Mouse (Mus musculus) adrenal gland (tissue): Measurements from ENCODE around the gene Syn3.

Source experiments
- intact Hi-C: fragments of 180-260 bp; cut with DNase I; formaldehyde crosslinking; loops from one replicate; pipeline ENCODE4 v1.15.1; 2025

The Syn3 gene

DNA sequence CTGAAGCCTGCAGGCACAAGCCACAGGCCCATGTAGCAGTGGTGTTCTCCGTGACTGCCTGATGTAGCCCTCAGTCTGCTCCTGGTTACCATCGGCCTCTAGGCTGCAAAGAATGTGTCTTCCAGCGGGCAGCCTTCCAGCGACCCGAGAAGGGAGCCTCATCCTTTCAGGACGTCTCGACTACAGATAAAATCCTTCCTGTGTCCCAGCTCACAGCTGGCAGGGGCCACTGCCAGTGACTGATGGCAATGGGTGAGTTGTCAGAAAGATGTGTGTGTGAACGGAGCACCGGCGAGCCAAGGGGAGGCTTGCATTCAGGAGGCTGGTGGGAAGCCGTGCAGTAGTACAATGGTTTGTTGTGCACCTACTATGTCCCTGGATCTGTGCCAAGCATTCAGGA, 122.8 kb downstream of the Syn3 start:
- intact Hi-C loops = no loop called here

DNA sequence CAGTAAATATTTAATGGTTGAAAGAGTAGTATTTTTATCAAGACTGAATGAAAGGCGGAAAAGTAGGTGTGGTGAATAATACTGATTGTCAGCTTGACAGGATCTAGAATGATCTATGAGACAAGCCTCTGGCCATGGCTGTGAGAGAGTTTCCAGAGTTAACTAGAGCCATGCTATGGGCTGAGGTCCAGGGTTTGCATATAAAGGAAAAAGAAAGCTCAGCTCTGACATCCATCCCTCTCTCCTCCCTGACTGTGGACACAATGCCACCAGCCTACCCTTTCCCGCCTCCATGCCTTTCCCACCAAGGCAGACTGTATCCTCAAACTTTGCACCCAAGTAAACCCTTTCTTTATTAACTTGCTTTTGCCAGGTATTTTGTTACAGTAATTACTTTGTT, 124.6 kb downstream of the Syn3 start:
- intact Hi-C loops = no loop called here

DNA sequence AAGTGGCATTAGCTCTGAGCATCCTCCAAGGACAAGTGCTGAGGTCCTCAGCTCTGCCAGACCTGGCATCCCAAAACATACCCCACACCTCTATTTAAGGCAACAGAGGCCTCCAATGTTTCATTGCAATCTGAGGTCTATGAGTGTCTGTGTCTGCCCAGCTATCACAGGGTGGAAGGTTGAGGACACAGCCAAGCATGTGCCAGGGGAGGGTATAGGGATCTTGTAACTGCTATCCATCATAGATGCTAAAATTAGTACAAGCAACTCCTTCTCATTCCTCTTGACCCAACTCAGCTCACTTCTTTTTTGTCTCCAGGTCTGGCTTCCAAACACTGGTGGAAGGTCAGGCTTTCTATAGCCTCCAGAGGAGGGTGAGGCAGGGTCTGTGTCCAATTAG, 127.1 kb downstream of the Syn3 start:
- intact Hi-C loops = no loop called here

DNA sequence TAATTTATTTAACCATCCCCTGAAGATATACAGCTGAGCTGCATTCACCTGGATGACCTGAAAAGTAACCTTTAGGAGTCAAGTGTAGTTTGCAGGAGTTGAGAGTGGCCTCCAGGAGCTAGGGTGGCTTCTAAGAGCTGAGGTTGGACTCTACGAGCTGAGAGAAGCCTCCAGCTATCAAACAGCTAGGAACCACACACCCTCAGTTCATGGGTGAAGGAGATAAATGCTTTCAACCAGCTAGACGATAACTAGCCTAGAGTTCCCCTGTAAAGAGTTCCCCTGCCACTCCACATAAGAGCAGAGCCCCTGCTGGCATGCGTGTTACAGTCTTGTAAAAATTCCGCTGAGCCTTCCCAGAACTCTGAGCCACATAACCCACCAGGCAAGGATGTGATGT, 129.3 kb downstream of the Syn3 start:
- intact Hi-C loops = no loop called here

DNA sequence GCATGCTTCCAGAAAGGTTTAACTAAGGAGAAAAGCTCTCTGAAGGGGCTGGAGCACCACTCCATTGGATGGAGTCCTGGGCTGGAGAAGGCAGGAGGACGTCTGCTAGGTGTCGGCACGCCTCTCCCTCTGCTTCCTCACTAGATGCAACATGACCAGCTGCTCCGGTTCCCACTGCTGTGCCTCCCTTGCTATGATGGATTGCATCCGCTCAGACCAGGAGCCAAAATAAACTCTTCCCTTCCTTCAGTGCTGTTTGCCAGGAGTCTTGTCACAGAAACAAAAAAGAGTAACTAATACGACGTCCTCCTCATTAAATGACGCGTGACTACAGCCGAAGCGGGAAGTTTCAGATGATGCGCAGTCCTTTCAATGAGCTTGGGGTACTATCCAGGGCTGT, 129.9 kb downstream of the Syn3 start:
- intact Hi-C loops = no loop called here

DNA sequence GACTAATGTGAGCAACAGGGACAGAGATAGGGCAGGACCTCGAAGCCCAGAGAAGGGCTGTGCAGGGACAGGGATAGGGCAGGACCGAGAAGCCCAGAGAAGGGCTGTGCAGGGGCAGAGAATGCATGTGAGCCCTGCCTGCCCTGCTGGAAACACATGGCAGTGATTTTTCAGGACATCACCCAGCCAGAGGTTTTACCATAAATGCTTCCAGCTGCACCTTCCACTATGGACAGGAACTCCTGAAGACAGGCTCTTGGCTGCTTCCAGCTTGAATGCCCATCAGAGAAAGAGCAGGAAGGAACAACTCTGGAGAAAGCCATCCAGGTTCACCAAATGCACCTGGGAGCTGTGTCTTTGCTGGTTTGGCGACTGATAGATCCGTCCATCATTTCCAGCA, 131.3 kb downstream of the Syn3 start:
- intact Hi-C loops = no loop called here

DNA sequence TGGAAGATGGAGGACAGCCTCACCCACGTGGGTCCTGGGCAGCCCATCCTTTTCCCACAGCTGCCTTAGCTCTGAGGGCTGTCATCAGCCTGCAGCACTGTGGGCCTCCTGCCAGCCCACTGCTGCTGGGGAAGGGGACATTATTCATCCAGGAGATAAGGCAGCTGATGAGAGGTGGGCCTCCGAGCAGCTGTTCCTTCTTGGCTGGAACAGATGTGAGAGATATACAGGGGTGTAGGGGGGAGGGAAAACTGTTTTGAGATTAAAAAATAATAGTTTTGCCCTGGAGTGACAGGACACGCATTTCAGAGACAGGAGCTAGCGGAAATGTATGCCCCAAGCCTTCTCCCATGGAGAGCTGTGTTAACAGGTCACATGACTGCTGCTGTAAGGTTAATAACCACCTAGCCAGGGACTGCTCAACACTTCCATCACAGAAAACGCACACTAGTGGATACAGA, 133.0 kb downstream of the Syn3 start:
- intact Hi-C loops = no loop called here

DNA sequence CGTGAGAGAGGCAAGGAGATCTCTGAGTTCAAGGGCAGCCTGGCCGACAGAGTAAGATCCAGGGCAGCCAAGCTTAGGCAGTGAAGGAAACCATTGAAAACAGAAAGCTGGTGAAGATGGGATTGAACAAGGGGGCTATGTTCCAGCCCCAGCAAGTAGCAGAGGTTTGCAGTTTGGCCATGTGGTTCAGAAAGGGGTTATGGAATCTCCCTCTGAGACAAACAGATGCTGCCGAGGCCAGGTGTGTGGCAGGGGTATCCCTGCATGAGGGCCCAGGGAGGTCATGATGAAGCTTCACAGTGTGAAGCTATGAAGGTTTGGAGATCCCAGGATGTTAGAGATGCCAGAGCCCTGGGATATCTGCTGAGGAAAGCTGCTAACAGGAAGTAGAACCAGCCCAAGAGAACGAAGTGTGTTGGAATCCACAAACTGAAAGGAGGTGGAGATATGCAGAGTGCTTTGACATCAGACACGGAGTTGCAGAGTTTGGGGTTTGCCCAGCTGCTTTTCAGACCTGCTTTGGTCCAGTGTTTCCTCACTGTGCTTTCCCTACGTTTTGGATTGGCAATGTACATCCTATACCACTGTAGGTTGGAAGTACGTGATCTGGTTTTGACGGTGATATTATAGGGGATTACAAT, 134.9 kb downstream of the Syn3 start:
- intact Hi-C loops = no loop called here

DNA sequence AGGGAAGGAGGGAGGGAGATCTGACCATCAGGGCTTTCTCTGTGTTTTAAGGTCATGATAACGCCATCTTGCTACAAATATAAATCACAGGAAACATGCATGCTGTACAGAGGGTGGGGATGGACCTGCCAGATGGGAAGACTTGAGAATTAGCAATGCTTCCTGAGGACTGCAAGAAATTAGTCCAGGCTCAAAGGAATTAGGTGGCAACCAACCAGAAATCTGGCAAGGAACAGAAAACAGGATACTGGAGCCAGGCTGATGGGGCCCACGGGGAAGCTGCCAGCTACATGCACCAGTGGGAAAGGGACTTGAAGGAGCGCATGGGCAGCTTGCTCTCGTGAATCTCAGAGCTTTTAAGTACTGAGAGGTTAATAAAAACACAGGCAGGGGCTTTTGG, 139.0 kb downstream of the Syn3 start:
- intact Hi-C loops = loop anchor here (5.0 kb wide), 1 partner anchor 93 kb away; no protein-coding TSS in a partner anchor

DNA sequence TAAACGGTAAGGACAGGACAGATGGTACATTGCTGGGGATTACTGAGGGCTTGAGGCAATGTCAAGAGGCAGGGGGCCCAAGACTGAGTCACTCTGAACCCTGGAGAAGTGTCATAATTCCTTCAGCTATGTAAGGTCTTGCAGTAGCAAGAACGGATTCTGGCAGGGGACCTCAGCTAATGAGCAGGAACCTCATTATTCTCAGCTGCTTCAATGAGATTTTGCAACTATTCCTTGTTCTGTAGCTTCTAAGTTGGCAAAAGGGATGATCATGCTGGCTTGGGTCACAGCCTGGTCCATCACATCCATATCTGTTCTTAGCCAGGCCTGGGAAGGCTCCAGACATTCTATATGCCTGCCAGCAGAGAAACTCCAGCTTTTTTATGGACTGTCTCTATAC, 139.5 kb downstream of the Syn3 start:
- intact Hi-C loops = loop anchor here (5.0 kb wide), 1 partner anchor 93 kb away; no protein-coding TSS in a partner anchor

DNA sequence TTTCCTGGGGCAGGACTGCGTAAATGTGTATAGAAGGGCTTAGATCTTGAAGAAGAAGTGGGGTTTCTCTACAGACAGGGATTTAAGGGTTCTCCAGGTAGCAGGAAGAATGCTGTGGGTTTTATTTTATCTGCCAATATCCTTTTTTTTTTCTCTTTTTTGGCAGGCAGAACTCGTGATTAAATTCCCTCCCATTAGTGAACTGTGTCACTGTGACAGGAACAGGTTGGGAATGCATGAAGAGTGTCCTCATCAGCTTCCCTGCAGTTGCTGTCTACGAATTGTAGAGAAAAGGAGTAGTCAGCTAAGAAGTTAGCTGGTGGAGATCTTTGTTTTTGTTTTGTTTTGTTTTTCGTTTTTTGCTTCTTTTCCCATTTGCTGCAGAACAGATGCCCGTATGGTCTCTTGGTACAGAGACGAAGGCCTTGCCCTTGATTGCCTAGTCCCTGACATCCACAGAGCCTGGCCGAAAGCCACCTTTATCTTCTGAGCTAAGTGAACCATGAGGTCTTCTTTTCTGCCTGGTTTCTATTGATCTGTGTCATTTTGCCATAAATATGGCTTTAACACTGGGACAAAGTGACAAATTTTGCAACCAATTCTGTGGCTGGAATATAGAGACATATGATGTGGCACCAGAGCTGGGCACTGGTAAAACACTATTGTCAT, 140.3 kb downstream of the Syn3 start:
- intact Hi-C loops = loop anchor here (5.0 kb wide), 1 partner anchor 94 kb away; no protein-coding TSS in a partner anchor

DNA sequence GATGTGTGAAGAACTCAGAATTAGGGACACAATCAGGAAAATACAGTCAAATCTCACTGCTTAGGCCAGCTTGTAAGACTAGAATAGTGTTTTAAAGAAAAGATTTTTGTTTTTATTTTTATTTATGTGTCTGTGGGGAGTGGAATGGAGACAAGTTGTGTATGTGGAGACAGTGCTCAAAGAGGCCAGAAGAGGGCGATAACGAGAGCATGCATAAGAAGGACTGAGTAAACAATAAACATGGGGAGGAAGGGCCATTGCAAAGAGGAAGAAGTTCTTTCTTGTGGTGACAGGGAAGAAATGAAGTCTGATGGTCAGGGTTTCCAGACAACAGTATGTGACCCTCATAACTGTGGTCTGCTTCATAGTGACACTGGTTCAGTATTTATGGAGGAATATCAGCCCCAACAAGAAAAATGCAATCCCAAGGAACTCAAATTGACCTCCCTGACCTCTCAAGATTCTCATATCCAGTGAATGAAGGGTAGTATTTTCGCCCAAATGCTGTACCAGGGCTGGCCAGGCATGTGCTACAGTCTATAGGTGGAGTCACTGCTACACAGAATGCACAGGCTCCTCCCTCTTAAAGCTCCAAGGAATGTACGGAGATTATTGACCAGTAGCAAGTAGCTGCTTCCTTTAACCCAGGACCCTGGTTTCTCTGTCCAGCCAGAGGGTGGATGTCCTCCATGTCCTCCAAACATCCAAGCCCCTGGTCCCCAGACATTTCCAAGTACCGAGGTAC, 141.7 kb downstream of the Syn3 start:
- intact Hi-C loops = loop anchor here (5.0 kb wide), 1 partner anchor 95 kb away; no protein-coding TSS in a partner anchor

DNA sequence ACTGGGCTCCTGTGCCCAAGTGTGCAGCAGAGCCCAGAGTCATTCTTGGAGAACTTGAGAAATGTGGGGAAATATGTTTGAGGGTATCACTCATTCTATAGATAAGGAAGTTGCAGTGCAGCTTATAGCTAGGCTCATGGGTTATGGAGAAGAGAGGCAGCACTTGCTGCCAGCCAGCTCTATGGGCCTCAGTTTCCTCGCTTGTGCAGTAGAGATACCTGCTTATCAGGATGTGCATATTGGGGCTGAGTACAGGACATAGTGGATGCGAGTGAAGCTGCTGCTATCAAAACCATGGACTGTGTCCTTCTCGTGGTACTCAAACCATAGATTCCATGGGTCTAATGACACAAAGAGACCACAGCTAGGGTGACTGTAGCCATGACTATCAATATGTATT, 146.2 kb downstream of the Syn3 start:
- intact Hi-C loops = no loop called here

DNA sequence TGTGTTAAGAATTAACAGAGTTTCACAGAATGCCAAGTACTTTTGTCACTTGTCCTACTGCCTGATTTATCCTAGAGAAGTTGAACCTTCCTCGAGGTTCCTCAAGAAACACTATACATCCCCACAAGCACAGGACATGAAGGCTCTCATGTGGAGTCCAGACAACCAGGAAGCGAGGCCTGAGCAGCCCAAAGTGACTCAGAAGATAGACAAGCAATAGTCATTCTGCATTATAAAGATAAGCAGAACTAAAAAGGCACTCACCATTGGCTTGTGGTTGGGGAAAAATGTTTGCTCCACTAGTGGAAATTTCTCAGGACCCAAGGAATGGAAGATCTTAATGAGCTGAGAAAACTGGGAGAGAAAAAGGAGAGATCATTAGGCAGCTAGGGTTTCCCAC, 147.4 kb downstream of the Syn3 start:
- intact Hi-C loops = no loop called here

DNA sequence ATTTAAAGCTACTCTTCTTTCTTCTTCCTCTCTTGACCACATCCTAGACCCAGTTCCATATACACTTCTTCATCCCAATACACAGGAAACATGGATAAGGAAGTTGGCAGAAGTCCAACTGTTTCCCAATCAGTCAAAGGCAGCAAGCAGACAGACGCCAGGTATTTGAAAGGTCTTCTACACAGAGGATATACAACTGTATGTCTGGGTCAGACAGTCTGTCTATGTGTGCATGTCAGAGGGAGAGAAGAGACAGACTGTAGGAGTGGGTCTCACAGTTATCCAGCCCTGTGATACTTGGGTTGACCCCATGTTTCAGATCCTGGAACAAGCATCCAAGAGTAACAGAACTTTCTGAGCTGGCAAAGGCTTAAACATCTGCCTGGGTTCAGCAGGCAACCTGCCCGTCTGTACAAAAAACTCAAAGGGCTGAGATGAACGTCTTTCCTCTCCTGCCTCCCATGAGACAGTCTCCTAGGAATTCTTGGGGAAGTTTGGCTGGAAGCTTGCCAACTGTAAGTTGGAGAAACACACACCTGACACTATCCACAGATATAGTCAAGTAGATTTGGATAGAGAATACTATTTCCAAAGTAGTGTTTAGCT, 152.4 kb downstream of the Syn3 start:
- intact Hi-C loops = no loop called here

DNA sequence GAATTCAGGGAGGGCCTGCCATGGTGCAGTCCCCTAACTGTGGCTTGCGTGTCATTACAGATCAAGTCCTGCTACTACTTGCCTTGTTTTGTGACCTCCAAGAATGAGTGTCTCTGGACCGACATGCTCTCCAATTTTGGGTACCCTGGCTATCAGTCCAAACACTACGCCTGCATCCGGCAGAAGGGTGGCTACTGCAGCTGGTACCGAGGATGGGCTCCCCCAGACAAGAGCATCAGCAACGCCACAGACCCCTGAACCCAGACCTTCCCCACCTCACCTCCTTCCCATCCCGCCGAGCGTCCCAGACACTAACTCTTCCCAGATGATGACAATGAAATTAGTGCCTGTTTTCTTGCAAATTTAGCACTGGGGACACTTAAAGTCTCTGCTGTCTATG, 153.1 kb downstream of the Syn3 start:
- intact Hi-C loops = no loop called here

DNA sequence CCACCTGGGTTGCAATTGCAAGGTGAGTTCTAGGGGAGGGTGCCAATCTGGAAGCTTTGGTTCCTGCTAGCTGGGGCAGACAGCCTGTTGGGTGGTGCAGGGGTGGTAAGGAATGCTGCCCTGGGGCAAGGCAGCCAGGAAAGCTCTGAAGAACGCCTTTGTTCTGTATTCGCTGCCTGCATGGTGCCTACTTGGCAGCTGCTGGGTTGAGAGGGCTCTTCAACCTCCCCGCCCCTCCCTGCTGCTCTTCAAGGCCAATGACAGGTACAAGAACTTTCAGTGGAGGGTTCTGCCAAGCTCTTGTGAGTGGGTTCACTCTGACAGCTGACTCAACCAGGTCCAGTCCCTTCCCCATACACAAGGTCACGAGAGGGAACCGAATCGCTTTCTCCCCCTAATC, 154.0 kb downstream of the Syn3 start:
- intact Hi-C loops = loop anchor here (5.0 kb wide), 1 partner anchor 42 kb away; the partner anchor contains the start of gene Timp3

DNA sequence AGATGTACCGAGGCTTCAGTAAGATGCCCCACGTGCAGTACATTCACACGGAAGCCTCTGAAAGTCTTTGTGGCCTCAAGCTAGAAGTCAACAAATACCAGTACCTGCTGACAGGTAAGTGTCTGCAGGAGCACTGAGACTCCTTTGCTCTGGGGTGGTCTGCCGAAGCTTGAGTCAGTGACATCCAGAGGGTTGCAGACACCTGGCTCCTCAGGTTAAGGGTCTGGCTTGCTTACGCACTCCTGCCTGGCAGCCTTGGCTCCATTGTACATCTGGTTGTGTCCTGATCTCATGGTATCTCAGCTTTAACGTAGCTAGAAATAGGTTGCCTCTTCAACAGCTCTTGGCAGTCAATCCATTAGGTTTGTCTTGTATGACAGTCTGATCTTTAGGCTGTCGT, 154.8 kb downstream of the Syn3 start:
- intact Hi-C loops = loop anchor here (5.0 kb wide), 1 partner anchor 42 kb away; the partner anchor contains the start of gene Timp3

DNA sequence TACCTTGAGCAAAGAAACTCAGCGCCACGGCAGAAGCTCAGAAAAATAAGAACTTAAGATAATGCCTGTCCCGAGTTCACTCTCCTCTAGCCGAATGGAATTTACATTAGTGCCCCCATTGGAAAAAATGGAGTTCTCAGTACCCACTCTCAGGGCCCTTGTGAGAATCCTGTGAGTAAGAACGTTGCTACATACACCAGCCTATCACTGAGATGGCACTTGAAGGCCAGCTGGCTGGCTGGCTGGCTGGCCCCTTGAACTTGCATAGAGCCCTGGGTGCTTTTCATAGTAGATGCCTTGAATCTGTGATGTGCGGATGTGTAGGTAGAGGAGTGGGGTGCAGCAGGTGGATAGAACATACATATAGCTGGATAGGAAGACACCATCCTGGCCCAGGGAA, 155.3 kb downstream of the Syn3 start:
- intact Hi-C loops = loop anchor here (5.0 kb wide), 1 partner anchor 41 kb away; the partner anchor contains the start of gene Timp3

DNA sequence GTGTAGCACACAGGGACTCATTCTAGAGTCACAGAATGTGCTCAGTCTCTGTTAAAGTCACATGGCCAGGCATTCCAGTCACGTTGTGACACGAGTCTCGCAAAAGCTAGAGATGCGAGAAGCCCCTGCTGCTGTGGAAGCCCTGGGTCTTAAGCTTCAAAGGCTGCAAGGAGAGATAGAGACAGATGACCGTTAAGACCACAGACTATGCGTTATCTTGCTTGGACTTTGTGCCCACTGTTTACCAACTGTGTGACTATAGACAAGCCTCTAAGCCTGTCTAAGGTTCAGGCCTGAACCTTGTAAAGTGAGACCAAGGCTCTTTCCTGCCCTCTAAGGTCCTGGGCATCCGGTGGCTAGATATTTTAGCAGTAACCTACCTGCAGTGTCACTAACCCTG, 156.0 kb downstream of the Syn3 start:
- intact Hi-C loops = loop anchor here (5.0 kb wide), 1 partner anchor 40 kb away; the partner anchor contains the start of gene Timp3

DNA sequence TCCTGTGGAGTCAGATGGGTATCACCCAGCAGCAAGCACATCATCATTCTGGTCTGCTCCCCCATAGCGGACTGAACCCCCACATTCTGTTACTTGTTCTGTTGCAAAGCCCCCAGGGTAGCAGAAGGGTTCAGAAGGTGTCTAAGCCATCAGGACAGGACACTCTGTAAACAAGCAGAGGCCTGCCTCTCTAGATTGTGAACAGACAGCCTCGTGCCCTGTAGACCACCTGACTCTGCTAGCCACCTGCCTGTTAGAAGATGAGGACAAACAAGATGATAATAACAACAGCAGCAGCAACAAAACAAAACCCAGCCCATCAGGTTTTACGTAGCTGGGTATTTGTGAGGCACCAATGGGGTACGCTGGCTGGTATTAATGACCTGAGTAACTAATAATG, 156.5 kb downstream of the Syn3 start:
- intact Hi-C loops = loop anchor here (5.0 kb wide), 1 partner anchor 40 kb away; the partner anchor contains the start of gene Timp3
